Mouse (Mus musculus) E14TG2a.4 (cell line): ENCODE data around the gene Podnl1.
A peak's percentile ranks its signal among the peaks of the same experiment; 100 is the strongest.

Source experiments
- H3K27me3 ChIP-seq: 2 replicates; pipeline ENCODE4 v1.6.1; 2014; ENCODE audit warnings: low read length, control low read depth; ENCODE audit not compliant: insufficient read depth
- H3K36me3 ChIP-seq: 2 replicates; pipeline ENCODE4 v1.6.1; 2014; ENCODE audit warnings: low read length, control low read depth; ENCODE audit not compliant: insufficient read depth
- H3K4me1 ChIP-seq: replicated peaks from 2 replicates; pipeline ENCODE4 v1.6.1; 2014; ENCODE audit warnings: low read depth, low read length, control low read depth
- H3K4me3 ChIP-seq: replicated peaks from 2 replicates; pipeline ENCODE4 v1.5.1; 2014; ENCODE audit warnings: mild to moderate bottlenecking, low read length
- H3K9me3 ChIP-seq: 2 replicates; pipeline ENCODE4 v1.6.1; 2014; ENCODE audit warnings: low read length, control low read depth
- CTCF ChIP-seq: conservative IDR thresholded peaks from 2 replicates; pipeline ENCODE4 v1.5.1; 2014; ENCODE audit warnings: low read length
- NANOG ChIP-seq: IDR thresholded peaks from 2 replicates; pipeline ENCODE4 v1.6.1; 2014; ENCODE audit warnings: borderline replicate concordance, low read length, mixed read lengths
- POU5F1 ChIP-seq: IDR thresholded peaks from 2 replicates; pipeline ENCODE4 v1.6.1; 2014; ENCODE audit warnings: low read length, borderline replicate concordance

The Podnl1 gene

DNA sequence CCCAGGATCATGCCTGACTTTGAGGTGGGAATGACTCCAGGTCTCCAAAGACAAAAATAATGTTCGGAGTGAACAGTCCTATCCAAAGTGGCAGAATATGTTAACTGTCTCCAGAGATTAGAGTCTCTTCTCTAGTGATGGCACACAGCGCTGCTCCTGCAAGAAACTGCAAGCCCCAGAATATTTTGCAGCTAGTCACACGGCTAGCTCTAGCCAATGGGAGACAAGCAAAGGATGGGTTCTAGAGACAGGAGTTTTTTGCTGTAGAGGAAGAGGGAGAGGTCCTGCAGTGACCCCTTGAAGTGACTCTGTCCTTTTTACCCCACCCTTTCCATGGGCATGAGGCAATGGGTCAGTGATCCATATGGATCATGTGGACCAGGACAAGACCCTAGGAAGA, 12.1 kb downstream of the Podnl1 start:
- TF ChIP-seq POU5F1 (no peak), NANOG (no peak), CTCF (no peak)
- Histone ChIP-seq H3K9me3 (no peaks in the 10 kb centered on the region), H3K27me3 (no peaks in the 10 kb centered on the region), H3K4me3 (no peak overlapping the region), H3K4me1 (peaks cover 23% of the 10 kb centered on the region), H3K36me3 (peaks cover 97% of the 10 kb centered on the region)

DNA sequence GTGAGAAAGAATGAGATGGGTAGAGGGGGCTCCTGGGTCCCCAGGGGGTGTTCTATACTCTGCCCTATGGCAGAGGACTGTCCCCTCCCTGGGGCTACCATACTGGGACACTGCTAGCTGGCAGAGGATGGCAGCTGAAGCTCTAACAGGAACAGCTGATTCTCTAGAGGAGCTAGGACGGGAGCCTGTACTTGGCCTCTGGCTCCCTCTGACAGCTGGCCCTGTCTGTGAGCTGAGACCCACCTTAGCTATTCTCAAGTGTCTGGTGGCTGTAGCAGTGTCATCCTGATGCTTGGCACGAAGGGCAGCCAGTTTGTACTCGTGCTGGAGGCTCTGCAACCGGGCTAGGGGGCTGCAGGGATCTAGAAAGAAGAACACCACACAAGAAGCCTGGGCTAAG, 15.0 kb downstream of the Podnl1 start:
- Histone ChIP-seq H3K27me3 (no peaks in the 10 kb centered on the region), H3K36me3 (peaks cover 95% of the 10 kb centered on the region), H3K4me3 (no peak overlapping the region), H3K9me3 (no peaks in the 10 kb centered on the region), H3K4me1 (peaks cover 21% of the 10 kb centered on the region)
- no peak for TF ChIP-seq NANOG

DNA sequence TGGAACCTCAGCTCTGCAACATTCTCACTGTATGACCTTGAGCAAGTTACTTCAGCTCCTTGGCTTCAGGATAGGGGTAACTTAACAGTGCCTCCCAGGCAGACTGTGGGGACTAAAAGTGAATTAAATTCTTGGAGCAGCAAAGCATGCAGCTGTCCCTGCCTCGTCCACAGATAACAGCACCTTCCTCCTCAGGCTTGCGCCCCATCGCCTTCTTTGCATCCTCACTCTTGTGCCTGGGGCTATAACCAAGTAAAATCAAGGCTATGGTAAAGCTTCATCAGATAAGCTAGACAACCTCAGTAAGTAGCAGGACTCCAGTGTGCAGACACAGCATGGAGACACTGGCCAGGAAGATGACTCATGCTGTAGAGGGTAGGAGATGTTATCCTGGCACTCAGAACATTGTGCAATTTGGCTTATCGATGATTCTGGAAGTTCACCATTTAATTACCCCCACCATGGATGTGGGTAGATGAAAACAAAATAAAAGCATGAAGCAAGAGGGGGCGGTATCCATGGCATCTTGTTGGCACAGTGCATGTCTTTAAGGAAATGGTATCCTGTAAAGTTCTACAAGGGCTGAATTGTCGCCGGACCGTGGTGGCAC, 19.0 kb downstream of the Podnl1 start:
- Histone ChIP-seq H3K4me3 (no peak overlapping the region), H3K27me3 (no peaks in the 10 kb centered on the region), H3K9me3 (no peaks in the 10 kb centered on the region), H3K4me1 (peaks cover 50% of the 10 kb centered on the region), H3K36me3 (peaks cover 61% of the 10 kb centered on the region)
- TF ChIP-seq NANOG (no peak), POU5F1 (no peak), CTCF (no peak)

DNA sequence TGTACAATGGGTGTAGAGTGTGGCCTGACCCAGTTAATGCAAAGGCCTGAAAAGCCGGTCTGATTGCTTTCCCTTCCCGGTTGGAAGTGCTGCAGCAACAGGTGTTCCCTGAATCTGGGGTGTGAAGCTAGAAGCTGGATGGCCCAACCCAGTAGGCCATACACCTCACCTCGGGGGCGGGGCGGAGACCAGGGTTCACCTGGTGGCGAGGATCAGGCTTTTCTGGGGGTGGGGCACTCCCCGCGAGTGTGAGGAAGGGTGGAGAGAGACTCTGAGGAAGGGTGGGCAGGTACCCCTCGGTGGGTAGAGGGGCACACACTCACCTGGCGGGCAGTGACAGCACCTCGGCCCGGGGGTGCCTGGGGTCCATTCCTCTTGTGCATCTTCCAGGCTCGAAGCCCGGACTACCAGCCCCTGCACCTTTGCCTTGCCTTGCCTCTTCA, 21.6 kb downstream of the Podnl1 start:
- H3K9me3 ChIP-seq: no peaks in the 10 kb centered on the region
- H3K36me3 ChIP-seq: peaks cover 37% of the 10 kb centered on the region
- TF ChIP-seq POU5F1 (no peak), CTCF (no peak), NANOG (no peak)
- H3K27me3 ChIP-seq: no peaks in the 10 kb centered on the region
- peak overlapping the region; percentile 89 for H3K4me3 ChIP-seq
- H3K4me1 ChIP-seq: peaks cover 70% of the 10 kb centered on the region

DNA sequence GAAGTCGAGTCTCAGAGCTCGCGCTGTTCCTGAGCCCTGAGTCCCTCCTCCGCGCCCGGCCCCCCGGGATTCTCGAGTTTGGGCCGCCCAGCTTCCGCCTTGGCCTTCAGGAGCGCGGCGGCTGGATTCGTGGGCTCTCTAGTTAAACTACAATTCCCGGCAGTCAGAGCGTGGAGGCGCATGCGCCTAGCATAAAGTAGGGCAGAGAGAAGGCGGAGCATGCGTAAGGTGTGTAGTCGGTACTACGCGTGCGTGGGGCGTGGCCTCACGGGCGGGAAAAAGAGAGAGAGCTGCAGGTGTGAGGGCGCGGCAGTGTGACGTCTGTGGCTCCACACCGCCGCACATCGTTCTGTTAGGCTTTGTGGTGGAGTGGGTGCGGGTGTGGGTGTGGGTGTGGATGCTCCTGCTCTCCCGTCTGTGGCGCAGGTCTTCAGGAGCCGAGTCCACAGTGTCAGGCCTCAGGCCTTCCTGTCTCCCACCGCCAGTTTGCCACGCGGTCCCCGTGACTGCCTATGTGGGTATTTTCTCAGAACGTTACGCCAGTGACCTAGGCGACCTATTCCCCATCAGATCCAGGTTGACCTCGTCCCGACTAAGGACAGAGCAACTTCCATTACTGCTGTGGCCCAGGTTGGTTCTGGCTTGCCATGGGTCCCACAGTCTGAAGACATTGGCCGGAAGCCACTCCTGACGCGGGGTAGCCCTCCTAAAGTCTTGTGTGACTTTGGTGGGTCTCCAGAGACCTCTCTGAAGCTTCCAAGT, 22.2 kb downstream of the Podnl1 start, which contains the start of the genes Cc2d1a and 4930432K21Rik:
TSS of gene Cc2d1a (minus strand) at position 168 of the 762 bp plus-strand sequence.
TSS of gene 4930432K21Rik (plus strand) at position 257 of the 762 bp plus-strand sequence.
- H3K4me3 ChIP-seq: peak within 1 kb of the TSS; percentile 89
- no peaks in the 10 kb centered on the region for H3K9me3 ChIP-seq
- H3K36me3 ChIP-seq: peaks cover 31% of the 10 kb centered on the region
- H3K4me1 ChIP-seq: peaks cover 76% of the 10 kb centered on the region
- H3K27me3 ChIP-seq: no peaks in the 10 kb centered on the region
- TF ChIP-seq POU5F1 (no peak), NANOG (no peak), CTCF (no peak)

DNA sequence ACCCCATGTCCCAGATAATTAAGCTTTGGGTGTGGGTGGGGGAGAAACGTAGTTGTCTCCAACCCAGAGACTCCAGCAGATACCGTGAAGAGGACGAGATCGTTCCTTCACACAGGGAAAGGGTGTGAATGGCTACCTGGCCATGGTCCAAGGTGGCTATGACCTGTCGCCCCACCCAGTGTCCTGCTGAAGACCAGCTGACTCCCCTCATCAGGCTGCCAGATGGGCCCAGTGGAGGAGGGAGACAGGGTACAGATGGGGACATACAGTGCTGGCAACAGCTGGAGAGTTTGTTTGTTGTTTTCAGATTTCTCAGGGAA, 22.7 kb downstream of the Podnl1 start:
- Histone ChIP-seq H3K36me3 (peaks cover 26% of the 10 kb centered on the region), H3K9me3 (no peaks in the 10 kb centered on the region), H3K4me1 (peaks cover 77% of the 10 kb centered on the region), H3K4me3 (peak overlapping the region; percentile 89), H3K27me3 (no peaks in the 10 kb centered on the region)
- TF ChIP-seq NANOG: no peak
- no peak for TF ChIP-seq POU5F1
- TF ChIP-seq CTCF: no peak

DNA sequence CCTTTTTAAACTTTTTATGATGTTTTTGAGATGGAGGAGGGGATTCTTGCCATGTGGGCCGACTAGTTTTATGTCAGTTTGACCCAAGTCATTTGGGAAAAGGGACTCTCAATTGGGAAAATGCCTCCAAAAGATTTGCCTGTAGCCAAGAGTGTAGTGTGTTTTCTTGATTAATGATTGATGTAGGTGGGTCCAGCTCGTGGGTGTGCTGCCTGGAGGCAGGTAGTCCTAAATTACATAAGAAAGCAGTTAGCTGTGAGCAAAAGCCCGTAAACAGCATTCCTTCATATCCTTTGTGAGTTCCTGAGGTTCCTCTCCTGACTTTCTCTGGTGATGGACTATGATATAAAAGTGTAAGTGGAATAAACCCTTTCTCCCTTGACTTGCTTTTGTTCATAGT, 23.4 kb downstream of the Podnl1 start:
- Histone ChIP-seq H3K27me3 (no peaks in the 10 kb centered on the region), H3K4me3 (peak overlapping the region; percentile 89), H3K9me3 (no peaks in the 10 kb centered on the region), H3K4me1 (peaks cover 72% of the 10 kb centered on the region), H3K36me3 (peaks cover 19% of the 10 kb centered on the region)
- TF ChIP-seq CTCF: no peak
- no peak for TF ChIP-seq NANOG
- no peak for TF ChIP-seq POU5F1

DNA sequence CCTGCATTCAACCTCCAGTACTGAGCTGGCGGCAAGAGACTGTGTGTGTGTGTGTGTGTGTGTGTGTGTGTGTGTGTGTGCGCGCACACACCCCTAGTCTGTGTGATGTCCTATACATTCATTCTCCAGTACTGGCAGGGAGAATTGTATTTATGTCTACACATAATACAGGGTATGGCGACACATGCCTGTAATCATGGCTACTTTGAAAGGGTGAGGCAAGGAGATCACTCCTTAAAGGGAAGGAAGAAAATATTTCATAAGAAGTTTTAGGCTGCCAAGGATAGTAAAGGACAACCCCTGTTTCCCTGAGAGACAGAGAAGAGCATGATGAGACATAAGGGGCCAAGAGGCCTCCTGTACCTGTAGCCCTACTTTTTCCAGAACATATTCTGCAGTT, 31.8 kb downstream of the Podnl1 start:
- Histone ChIP-seq H3K36me3 (peaks cover 31% of the 10 kb centered on the region), H3K27me3 (peaks cover 7% of the 10 kb centered on the region; the same call in 1 of the 2 replicates), H3K4me1 (peaks cover 5% of the 10 kb centered on the region), H3K9me3 (no peaks in the 10 kb centered on the region), H3K4me3 (no peak overlapping the region)
- TF ChIP-seq NANOG (no peak), CTCF (no peak), POU5F1 (no peak)

DNA sequence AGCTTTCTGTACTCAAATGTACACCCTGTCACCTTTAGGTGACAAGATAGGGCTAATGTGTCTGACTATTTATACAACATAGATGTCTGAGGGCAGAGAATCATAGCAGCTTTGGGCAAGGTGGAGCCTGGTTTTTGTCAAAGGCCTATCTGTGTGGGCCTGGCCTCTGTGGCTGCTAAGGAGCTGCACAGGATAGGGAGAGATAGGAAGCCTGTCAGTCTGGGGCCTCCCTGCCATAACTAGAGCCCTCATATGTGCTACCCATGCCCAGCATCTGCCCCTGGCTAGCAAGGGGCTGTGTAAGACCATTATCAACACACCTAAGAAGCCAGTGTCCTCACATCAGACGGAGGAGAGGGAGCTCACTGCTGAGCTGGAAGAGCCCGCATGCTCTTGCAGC, 41.9 kb downstream of the Podnl1 start:
- H3K27me3 ChIP-seq: 0 out of 2 replicates have a peak, but pooled peaks cover 7% of the 10 kb centered on the region
- no peak for TF ChIP-seq CTCF
- TF ChIP-seq POU5F1: no peak
- TF ChIP-seq NANOG: no peak
- no peaks in the 10 kb centered on the region for H3K9me3 ChIP-seq
- peaks cover 76% of the 10 kb centered on the region for H3K36me3 ChIP-seq
- H3K4me3 ChIP-seq: no peak overlapping the region
- H3K4me1 ChIP-seq: peaks cover 32% of the 10 kb centered on the region
